Mouse (Mus musculus): ENCODE measurements around the gene Stx8.

Gene Stx8

DNA sequence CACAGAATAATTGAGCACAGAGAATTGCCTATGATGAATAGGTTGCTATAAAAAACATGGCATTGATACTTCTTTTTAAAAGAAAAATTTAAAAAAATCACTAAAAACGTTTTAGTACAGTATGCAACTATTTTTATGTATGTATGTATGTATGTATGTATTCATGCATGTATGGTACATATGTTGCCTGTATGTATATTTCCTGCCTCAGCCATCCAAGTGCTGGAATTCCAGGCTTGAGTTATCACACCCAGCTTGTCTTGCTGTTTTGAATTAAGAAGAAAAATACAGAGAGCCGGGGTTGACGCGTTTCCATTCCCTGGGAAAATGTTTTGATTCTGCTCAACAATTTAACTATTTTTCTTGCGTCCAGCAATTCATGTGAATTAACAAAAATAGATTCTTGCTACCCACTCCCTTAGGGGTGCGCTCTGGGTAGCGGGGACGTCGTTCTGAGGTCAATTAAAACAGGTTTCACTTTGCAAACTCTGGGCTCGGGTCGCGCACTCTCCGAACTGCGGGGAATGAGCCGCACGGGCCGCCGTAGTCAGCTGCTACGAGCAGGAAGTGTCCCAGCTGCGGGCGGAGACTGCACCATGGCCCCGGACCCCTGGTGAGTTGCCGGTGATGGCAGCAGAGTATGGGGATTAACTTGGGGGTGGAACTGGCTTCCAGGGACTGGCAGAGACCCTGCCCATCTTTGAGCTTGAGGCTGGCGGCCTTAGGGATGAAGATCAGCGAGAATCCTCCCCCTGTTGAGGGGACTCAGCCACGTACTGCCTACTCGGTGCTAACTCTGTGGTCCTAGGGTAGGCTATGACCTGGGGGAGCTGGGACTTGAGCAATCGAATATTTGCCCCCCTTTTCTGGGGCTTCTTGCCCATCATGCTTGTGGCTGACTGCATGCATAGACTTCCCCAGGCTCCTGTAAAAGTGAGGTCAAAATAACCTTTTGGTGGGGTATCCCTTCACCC is at the start of gene Stx8:
Gene Stx8, plus strand, starts transcription at position 289 of the 974 bp plus-strand sequence.
- no peak for DNase-seq (ENCODE audit: extremely low read depth, low read depth, low spot score)

DNA sequence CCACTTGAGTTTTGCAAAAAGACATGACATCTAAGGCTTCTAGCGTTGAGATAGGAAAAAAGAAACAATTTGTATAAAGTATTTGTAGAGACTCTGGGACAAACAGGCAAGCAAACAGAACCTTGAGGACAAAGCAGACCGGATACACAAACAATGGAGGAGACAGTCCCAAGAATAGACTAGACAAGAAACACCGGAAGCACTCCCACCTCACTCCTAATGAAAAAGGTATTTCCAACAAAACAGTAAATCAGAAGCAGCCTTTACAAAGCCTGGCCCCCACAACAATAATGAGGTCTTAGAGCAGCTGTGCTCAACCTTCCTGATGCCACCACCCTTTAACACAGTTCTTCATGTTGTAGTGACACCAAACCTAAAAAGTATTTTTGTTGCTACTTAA is 48.9 kb upstream of the Stx8 start:
- no peak for DNase-seq (ENCODE audit: extremely low read depth, low read depth, low spot score)

DNA sequence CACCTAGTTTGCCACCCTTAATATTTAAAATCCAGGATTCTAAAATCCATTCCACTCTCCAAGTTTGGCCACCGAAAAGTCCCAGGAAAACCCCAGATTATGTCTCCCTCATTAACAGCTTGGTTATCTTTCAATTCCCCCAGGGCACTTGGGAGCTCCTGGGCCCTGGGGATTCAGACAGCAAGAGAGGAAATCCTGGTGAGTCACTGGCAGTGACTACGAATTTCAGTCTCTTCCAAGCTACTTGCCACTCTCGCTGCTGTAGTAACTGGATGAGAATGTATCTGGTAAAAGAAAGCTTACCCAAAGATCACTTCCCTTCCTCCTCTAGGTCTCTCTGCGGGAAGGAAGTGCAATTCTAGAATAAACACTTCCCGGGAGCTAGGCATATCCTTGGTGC is 46.4 kb upstream of the Stx8 start:
- DNase-seq (ENCODE audit: extremely low read depth, low read depth, low spot score): no peak

DNA sequence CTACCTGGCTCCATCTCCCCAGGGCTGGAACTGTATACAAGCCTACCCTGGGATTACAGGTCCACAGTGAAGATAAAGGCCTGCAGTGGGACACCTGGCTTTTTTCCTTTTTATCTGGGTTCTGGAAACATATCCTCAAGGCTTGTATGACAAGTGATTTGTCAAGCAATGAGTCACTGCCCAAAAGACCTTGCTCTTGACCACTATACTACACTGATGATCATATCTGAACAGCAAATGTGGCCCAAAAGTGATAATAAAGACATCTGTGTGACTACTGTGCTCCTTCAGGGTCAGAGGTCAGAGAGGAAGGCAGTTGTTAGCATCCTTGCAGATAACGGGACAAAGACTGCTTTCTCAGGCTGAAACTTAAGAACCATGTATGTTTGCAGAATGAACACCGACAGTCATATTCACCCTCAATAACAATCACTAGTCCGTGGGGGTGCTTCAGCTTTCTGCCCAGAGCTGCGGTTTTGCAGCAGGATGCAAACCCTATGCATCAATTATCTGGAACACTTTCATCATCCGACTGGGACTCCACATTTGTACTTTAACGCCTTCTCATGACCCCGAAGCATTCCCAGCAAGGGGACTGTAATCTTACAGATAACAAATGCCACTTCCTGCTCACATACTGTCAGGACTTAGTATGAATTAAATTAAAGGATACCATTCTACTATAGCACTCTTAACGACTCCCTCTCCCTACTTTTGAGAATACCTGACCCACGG is 45.6 kb upstream of the Stx8 start:
- DNase-seq (ENCODE audit: extremely low read depth, low read depth, low spot score): no peak

DNA sequence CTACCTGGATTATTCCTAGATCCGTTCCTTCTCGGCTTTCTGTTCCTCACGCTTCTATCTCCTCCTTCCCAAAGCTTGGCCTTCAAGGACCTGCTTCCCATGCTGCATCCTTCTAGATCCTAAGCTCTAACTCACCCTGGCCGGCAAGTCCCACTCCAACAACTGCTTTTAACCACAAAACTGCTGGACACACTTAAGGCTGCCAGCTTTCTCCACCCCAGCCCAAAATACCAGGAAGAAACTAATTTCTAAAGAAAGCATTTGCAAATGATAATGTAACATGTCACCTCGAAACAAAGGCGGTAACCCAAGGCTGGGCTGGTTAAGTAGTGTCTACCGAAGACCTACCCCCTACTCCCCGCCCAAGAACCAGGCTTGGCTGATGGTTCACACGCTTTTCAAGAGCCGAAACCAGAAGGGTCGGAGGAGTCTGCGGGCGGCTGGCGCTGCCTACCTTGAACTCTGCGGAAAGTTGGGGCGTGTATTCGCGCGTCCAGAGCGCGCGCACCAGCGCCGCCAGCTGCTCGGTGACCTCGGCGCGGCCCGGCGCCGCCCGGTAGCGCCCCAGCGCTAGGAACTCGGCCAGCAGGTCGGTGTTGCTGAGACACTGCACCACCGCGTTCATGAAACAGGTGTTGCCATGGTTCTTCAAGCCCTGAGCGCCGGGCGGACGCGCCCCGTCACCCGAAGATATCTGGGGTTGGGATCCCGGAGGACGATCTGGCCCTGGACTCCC is 44.7 kb upstream of the Stx8 start:
- DNase-seq (ENCODE audit: extremely low read depth, low read depth, low spot score): no peak

DNA sequence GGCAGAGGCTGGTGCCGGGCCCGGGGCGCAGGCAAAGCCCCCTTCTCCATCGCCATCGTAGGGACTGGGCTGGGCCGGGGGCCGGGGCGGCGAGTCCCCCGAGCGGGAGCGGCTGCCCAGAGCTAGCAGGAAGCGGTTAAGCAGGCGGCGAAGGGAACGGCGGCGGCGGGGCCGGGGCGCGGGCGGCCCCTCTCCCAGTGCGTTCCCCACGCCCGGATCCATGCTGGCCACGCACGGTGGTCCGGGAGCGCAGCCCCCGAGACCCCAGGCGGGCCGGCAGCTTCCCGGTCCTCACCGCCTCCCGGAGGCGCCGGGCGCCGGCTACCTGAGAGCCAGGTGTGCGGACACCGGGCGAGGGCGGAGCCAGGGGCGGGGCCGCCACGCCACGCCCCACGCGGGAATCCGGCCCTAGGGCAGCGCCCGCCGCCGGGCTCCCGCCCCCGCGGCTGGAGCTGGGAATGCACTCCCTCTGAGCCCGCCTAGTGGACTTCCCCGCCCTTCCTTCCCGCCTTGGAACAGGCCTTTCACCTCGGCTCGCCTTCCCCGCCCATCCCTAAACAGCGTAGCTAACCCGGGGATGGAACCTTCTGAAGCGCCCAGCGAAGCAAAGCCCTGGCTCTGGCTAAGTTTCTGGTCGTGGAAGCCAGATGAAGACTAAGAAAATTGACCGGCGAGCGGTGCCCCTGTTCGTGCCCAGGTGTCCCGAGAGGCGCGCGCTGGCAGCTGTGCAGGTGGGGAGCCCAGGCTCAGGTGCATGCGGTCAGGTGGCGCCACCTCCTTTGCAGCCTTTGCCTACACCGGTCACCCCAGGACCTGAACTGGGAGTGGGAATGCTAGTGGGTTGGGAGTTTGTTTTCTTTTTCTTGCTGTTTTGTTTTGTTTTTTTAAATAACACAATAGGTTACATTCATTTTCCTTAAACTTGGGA is 43.9 kb upstream of the Stx8 start, which contains the start of gene Usp43:
Gene Usp43, minus strand, starts transcription at position 327 of the 928 bp plus-strand sequence.
- DNase-seq (ENCODE audit: extremely low read depth, low read depth, low spot score): no peak

DNA sequence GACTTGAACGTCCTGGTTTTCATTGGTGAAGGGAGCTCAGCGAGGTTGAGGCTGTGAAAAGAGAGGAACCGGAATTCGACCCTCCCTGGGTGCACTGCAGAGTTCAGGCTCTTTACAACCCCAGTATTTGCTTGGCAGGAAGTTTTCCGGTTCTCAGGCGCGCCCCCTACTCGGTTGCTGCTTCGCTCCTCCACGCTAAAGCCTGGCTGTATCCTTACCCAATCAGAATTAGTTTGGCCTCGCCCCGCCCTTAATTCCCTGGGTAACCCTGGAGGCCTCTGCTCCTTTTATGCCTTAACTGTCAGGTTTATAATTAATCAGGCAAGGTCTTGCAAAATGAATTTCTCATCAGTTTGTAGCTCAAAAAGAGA is 43.3 kb upstream of the Stx8 start:
- DNase-seq (ENCODE audit: extremely low read depth, low read depth, low spot score): no peak

DNA sequence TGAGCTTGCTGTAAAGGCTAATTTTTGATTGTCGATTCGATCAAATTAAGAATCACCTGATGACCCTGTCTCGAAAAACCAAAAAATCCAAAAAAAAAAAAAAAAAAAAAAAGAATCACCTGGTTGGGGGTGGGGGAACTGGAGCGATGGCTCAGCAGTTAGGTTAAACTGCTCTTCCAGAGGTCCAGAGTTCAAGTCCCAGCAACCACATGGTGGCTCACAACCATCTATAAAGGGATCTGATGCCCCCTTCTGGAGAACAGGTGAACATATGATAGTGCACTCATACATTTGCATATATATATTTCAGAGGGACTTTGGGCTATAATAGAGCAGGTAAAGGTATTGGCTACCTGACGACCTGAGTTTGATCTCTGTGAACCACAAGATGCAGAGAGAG is 42.3 kb upstream of the Stx8 start:
- DNase-seq (ENCODE audit: extremely low read depth, low read depth, low spot score): no peak

DNA sequence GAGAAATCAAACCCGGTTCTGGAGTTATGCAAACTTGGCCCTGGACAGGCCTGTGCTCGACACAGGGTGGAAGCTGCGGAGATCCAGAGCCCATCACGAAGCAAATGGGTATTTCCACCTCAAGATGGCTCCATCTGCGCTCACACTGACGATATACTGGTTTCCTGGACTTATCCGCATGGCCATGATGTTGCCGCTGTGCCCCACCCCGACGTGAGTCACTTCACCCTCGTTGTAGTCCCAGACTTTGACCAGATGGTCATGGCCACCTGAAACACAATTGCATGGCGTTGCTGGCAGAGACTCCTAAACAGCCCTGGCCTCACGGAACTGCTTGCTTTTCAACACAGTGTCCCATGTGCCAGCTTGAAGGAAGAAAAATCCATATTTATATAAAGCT is 41.0 kb upstream of the Stx8 start:
- DNase-seq (ENCODE audit: extremely low read depth, low read depth, low spot score): no peak

DNA sequence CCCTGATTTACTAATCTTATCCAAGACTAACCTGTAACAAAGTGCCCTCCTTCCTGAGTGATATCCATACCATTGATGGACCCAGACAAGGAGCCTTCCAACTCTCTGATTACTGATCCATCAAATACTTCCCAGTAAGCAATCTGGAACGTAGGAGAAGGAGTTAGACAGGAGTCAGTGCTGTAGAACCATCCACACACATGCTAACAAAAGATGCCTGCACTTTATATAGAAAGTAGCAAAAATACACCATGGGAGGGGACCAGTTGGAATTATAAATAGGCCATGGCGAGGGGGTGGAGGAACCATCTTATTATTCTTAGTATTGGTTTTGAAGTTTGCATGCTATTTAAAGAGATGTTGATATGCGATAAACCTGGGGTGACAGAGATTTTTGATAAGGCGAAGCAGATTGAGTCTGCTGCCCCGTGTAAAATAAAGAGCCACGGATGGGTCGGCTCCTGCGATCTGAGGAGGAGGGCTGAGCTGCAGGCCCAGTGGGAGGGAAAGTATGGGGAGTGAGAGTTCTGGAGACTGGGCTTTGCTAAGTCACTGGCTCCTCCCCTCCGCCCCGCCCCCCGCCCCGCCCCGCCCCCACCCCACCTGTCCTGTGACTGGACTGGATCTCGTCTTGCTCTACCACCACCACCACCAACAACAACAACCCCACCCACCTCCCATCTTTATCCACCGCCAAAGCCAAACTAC is 39.5 kb upstream of the Stx8 start:
- no peak for DNase-seq (ENCODE audit: extremely low read depth, low read depth, low spot score)

DNA sequence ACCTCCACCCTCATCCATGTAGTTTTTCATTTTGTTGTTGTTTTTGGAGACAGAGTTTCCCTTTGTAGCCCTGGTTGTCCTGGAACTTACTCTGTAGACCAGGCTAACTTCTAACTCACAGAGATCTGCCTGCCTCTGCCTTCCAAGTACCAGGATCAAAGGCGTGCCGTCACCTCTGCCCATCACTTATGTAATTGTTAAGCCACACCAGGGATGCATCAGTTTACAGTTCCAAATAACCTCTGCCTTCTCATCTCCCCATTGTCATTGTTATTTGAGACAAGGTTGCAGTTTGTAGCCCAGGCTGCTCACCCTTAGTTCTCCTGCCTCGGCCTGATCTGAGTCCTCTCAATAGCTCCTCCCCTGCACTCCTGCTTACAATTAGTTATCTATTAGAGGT is 33.8 kb upstream of the Stx8 start:
- no peak for DNase-seq (ENCODE audit: extremely low read depth, low read depth, low spot score)

DNA sequence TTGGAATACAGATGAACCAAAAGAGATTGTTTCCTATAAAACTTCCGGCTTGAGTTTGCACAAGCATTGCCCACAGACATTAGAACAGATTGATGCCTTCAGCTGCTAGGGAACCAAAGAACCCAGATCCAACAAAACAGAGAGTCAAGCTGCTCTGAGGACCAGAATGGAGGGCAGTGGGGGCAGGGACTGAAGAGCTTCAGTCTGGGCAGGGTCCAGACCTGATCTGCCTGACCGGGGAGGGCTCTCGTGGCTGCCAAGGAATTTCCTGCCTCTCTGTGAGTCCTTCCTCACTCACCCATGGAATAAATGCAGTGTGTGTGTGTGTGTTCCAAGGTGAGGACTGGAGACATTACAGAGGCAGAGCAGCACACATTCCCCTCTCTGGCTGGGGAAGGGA is 17.8 kb upstream of the Stx8 start:
- DNase-seq (ENCODE audit: extremely low read depth, low read depth, low spot score): no peak

DNA sequence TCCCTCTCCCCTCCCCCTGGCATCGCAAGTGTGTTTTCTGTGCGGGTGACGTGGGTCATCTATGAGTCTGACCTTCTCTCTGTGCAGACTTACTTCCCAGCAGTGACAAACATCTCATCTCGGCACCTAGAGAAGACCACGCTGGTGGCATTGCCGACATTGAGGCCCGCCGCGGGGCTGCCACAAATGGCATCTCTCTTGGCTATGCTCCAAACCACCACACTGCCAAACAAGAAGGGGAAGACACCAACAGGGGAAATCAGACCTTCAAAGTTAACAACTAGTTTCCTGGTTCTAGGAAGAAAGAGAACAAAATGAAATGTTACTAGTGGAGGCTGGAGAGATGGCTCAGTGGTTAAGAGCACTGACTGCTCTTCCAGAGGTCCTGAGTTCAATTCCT is 16.5 kb upstream of the Stx8 start:
- no peak for DNase-seq (ENCODE audit: extremely low read depth, low read depth, low spot score)

DNA sequence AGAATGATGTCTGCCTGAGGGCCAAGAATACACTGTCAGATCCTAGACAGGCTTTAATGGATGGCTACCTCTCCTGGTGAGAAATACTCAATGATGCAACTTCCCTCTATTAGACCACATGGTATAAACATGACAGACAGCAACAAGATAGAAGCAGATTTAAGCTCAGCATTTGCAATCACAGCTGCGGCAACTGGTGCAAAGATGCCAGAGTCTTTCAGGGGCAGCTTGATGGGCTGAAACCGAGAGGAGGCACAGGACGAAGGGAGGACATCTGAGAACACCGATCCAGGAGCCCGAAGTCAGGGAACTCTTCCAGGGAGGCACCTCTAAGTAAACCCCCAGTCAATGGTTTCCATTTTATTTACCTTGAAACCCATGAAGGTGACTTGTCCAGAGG is 12.4 kb upstream of the Stx8 start:
- DNase-seq (ENCODE audit: extremely low read depth, low read depth, low spot score): no peak

DNA sequence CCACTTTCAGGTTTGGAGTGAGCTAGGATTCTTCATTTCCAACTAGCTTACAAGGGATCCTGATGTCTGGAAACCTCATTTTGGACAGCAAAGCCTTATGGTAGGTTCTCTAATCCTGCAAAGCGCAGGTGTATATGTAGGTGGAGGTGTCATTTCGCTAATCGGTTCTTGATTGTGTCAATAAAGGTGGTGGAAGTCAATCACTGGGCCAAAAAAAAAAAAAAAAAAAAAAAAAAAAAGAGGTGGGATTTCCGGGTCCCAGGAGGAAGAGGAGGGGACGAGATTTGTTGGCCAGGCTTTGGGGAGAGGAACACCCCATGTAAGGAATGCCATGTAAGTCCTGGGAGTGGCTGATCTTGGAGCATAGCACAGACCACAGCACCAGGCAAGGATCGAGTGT is 11.6 kb upstream of the Stx8 start:
- no peak for DNase-seq (ENCODE audit: extremely low read depth, low read depth, low spot score)

DNA sequence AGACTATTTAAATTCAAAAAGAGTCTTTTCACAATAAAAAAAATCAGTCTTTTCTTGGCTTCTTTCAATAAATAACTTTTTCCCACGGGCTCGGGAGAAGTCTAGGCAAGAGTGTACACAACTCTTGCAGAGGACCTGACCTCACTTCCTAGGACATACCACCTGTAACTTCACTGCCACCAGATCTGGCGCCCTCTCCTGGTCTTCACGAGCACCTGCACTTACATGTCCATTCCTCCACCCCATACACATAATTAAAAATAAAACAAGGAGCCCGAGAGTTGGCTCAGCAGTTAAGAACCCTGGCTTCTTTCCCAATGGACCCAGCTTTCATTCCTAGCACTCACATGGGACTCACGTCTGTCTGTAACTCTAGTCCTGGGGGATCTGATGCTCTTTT is 1.9 kb upstream of the Stx8 start:
- no peak for DNase-seq (ENCODE audit: extremely low read depth, low read depth, low spot score)

DNA sequence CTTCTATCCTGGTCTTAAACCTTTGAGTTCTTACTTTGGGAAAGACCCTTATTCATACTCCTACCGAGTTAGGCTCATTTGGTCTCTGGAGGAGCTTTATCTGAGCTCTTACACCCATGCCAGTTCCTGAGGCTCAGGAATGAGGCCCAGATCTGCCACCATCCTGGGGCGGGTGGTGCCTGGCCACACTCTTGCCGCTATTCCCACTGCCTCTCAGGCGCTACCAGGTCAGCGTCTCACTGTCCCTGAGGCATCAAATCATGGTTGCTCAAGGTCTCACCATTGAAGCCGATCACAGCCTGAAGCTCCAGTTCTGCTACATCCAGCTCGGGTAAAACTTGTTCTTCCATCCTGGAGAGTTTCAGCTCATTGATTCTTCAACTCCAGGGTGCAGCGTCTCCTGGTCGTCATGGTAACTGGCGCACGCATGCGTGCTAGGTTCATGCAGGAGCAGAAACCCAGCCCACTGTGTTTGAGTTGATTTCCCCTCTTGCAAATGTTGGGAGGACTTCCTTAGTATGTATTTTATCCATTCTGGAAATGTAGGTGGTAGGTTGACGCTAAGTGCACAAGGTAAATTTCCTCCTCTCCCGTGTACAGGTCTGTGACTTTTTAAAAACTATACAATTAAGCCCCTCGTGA is 630 bp upstream of the Stx8 start, which contains the start of gene Cfap52:
Gene Cfap52, minus strand, starts transcription at position 410 of the 642 bp plus-strand sequence.
- no peak for DNase-seq (ENCODE audit: extremely low read depth, low read depth, low spot score)

DNA sequence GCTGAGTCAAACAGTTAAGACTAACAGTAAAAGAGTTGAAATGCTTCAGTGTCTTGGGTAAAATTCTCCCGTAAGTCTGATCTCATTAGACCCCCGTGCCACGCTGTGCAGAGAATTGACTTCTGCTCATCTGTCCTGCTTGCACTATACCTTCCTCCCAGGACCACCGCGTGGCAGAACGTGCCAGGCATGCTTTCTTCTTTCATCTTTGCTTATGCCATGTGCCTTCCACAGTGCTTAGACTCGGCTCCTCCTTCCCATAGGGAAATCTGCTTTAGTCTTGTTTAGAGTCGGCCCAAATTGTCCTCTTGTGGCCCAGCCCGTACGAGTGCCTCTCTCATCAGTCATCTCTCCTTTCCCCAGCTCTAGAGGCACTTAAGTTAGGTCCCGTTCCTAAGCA is 1.8 kb downstream of the Stx8 start:
- DNase-seq (ENCODE audit: extremely low read depth, low read depth, low spot score): no peak

DNA sequence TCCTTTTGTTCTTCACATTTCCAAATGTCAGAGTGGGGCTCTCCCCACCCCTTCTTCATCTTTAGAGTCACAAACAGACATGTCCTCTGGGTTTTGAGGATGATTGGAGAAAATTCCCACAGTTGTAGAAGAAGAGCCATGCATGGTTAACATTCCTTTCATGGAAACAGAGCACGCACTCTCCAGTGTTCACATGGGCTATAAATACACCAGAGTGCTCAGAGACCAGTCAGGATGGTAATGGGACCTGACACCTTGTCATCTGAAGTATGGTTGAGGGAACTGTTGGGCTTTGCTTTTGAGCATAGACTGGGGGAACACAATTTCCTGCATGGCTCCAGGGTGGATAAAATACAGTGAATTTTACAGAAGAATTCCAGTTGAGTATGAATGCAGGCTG is 6.6 kb downstream of the Stx8 start:
- no peak for DNase-seq (ENCODE audit: extremely low read depth, low read depth, low spot score)

Measured in fat pad, adult 2 months (tissue).